Mouse (Mus musculus) embryonic facial prominence, embryonic 15.5 days (tissue): Measurements from ENCODE around the gene Apobec3. TPM values are rescaled to one million over a fixed set of nuclear protein-coding genes. Genes with fewer than 3 reads are reported as not detected.
"Not testable (repeated sequence)": the region's sequence is repeated elsewhere in the genome, so short reads cannot be mapped to it uniquely, and the experiment has no call there.

Experiments
- ATAC-seq: fragments of 200-750 bp; cut with Nextera tagmentation; 2 replicates; pipeline ENCODE4 v1.8.0; 2017; ENCODE audit warnings: low read depth, moderate TSS enrichment; ENCODE audit not compliant: insufficient number of reproducible peaks, low FRiP score, low TSS enrichment
- H3K27ac ChIP-seq: fragments of 300-500 bp; sonication (generic); replicated peaks from 2 replicates; pipeline ENCODE4 v1.5.1; 2015; ENCODE audit warnings: mild to moderate bottlenecking, inconsistent platforms
- H3K27me3 ChIP-seq: fragments of 300-500 bp; sonication (generic); 2 replicates; pipeline ENCODE4 v1.6.1; 2015; ENCODE audit warnings: inconsistent platforms
- H3K36me3 ChIP-seq: fragments of 300-500 bp; sonication (generic); 2 replicates; pipeline ENCODE4 v1.6.1; 2015; ENCODE audit warnings: mild to moderate bottlenecking, inconsistent platforms
- H3K4me1 ChIP-seq: fragments of 300-500 bp; sonication (generic); 2 replicates; pipeline ENCODE4 v1.6.1; 2015; ENCODE audit warnings: inconsistent platforms
- H3K4me2 ChIP-seq: fragments of 300-500 bp; sonication (generic); replicated peaks from 2 replicates; pipeline ENCODE4 v1.6.1; 2015; ENCODE audit warnings: mild to moderate bottlenecking, inconsistent platforms
- H3K4me3 ChIP-seq: fragments of 300-500 bp; sonication (generic); replicated peaks from 2 replicates; pipeline ENCODE4 v1.5.1; 2015; ENCODE audit warnings: mild to moderate bottlenecking, inconsistent platforms
- H3K9ac ChIP-seq: fragments of 300-500 bp; sonication (generic); 2 replicates; pipeline ENCODE4 v1.6.1; 2015; ENCODE audit warnings: inconsistent platforms
- H3K9me3 ChIP-seq: fragments of 300-500 bp; sonication (generic); replicated peaks from 2 replicates; pipeline ENCODE4 v1.6.1; 2016; ENCODE audit warnings: inconsistent platforms
- WGBS: fragments of 180-500 bp; shearing (Covaris S2); methylation state at CpG from one replicate; pipeline ENCODE4 v1.1.7; 2015; 5-methylcytosine and 5-hydroxymethylcytosine counted together
- polyA plus RNA-seq: library from polyadenylated mRNA; unstranded; fragments of >200 nt; fragmentation: Nextera tagmentation; extraction: Ambion mirVana; gene quantifications from 2 replicates; pipeline ENCODE4 v1.2.1, GENCODE M21; 2015

Gene Apobec3
- polyA plus RNA-seq, 1 experiment from 2014 or later = 19.2 TPM

DNA sequence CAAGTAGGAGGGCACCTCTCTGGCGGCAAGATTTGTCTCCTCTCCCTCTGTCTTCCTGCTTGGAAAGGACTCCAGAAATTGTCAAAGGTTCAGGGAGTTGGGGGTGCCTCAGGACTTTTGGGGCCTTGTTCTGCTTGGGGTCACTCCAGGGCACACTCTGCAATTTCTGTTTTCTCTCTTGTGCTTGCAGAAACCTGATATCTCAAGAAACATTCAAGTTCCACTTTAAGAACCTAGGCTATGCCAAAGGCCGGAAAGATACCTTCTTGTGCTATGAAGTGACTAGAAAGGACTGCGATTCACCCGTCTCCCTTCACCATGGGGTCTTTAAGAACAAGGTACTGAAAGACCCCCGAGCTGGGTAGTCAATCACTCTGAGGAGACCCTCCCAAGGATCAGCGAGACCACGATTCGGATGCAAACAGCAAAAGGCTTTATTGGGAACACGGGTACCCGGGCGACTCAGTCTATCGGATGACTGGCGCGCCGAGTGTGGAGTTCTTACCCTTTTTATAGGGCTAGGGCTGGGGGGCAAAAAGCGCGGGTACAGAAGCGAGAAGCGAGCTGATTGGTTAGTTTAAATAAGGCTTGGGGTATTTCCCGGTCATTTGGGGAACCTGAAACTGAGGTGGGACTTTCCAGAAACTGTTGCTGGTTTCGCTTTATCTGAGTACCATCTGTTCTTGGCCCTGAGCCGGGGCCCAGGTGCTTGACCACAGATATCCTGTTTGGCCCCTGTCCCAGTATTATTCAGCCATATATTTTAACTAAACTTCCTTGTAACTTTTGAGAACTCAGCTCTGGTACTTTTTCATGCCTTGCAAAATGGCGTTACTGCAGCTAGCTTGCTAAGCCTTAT, 4.0 kb downstream of the Apobec3 start:
- not testable (repeated sequence) for H3K9ac ChIP-seq, H3K27me3 ChIP-seq, H3K36me3 ChIP-seq, ATAC-seq, H3K4me2 ChIP-seq, H3K9me3 ChIP-seq, H3K4me3 ChIP-seq
- H3K27ac ChIP-seq = peak overlapping the region; percentile 51; the same call in 1 of the 2 replicates
- 73% methylated on average over 11 of the region's 23 CpGs for WGBS
- H3K4me1 ChIP-seq = peaks cover 11% of the 10 kb centered on the region

DNA sequence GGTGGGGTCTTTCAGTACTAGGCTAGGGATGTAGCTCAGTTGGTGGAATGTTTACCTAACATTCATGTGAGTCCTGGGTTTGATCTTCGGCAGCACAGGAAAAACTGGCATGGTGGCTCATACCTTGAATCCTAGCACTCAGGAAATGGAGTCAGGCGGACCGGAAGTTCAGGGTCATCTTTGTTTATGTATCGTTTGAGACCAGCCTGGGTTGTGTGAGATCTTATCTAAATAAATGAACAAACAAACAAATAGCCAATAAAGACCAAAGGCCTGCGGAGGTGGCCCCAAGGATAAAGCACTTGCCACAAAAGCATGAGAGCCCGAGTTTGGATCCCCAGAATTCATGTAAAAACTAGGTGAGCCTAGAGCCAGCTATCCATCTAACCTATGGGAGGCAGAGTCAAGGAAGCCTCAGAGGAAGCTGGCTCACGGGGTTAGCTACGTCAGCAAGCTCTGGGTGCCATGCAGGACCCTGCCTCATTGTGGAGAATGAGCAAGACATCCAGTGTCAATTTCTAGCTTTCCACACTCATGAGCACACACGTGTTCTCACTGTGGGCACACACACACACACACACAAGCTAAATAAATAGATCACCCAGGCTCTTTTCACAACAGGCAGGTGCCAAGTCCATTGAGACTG, 4.7 kb downstream of the Apobec3 start:
- 0 out of 2 replicates have a peak, but pooled peaks cover 8% of the 10 kb centered on the region for H3K27me3 ChIP-seq
- no peaks in the 10 kb centered on the region for H3K9me3 ChIP-seq
- H3K4me3 ChIP-seq = no peak overlapping the region
- 68% methylated on average over 9 of the region's 9 CpGs for WGBS
- H3K27ac ChIP-seq = 0 out of 2 replicates have a peak overlapping the region, but pooled peaks have one; percentile 2
- H3K36me3 ChIP-seq = peaks cover 3% of the 10 kb centered on the region; the same call in 1 of the 2 replicates
- ATAC-seq = no peak
- peaks cover 11% of the 10 kb centered on the region for H3K4me1 ChIP-seq
- H3K9ac ChIP-seq = no peak overlapping the region
- no peak overlapping the region for H3K4me2 ChIP-seq

DNA sequence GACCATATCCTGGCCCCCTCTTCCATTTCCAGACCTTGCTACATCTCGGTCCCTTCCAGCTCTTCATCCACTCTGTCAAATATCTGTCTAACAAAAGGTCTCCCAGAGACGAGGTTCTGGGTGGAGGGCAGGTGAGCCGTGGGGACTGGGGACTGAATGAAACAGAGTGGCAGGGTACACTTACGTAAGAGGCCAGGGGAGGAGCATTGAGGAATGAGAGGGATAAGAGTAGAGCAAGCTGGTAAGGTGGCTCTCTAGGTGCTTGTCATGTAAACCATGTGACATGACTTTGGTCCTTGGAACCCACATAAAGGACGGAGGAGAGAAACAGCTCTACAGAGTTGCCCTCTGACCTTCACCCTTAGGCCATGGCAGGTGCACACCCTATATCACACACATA, 7.5 kb downstream of the Apobec3 start:
- no peak for ATAC-seq
- Histone ChIP-seq H3K27me3 (no peaks in the 10 kb centered on the region), H3K9ac (no peak overlapping the region), H3K9me3 (no peaks in the 10 kb centered on the region), H3K4me1 (no peaks in the 10 kb centered on the region), H3K4me2 (no peak overlapping the region), H3K36me3 (peaks cover 3% of the 10 kb centered on the region; the same call in 1 of the 2 replicates), H3K27ac (no peak overlapping the region), H3K4me3 (no peak overlapping the region)
- WGBS = 78% methylated on average over 5 of the region's 5 CpGs

DNA sequence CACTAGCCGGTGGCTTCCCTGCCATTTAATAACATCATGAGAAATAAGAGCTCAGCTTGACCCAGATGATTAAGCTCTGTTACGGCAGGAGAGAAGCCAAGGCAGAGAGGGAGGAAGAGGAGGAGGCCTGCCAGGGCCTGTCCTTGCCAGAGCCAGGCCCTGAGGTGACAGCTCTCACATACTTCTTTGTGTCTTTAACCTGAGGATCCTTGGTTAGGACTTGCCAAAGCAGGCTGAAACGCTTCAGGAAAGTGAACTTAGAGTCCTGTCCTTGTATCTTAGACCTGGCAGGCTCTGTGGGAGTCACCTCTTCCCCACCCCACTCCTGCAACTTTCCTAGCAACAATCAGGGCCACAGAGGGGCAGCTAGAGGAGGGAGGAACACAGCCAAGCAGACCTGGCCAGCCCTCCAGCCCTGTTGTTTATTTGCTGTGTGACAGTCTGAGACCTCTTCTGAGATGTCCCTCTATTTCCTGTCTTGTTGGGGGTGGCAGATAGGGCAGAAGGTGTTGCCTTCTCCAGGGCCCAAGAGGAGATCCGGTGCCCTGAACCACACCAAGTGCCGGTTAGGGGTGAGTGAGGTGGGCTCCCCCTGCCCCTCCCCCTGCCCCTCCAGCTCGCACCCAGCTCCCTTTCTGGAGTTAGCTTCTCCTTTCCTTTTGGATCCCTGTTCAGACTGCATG, 8.5 kb downstream of the Apobec3 start:
- Histone ChIP-seq H3K27ac (peak overlapping the region; percentile 68), H3K36me3 (peaks cover 3% of the 10 kb centered on the region; the same call in 1 of the 2 replicates), H3K4me1 (no peaks in the 10 kb centered on the region), H3K9me3 (no peaks in the 10 kb centered on the region), H3K4me3 (no peak overlapping the region), H3K9ac (no peak overlapping the region), H3K4me2 (no peak overlapping the region), H3K27me3 (no peaks in the 10 kb centered on the region)
- 58% methylated on average over 6 of the region's 6 CpGs for WGBS
- 0 out of 2 replicates have a peak, but pooled peaks have one; percentile 51 for ATAC-seq

DNA sequence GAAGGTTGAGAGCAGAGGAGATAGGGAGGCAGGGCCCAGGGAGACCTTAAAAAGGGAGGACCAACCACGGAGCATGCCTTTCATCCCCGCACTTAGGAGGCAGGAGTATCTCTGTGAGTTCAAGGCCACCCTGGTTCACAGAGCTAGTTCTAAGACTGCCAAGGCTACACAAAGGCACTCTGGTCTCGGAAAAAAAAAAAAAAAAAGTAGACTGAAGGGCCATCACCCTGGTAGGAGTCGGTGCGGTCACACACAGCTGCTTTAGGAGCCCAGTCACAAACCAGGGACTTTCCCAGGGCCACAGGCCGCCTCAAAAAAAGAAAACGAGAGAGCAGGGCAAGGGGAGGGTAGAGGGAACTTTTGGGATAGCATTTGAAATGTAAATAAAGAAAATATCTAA, 9.3 kb downstream of the Apobec3 start:
- Histone ChIP-seq H3K4me1 (no peaks in the 10 kb centered on the region), H3K4me3 (no peak overlapping the region), H3K27me3 (no peaks in the 10 kb centered on the region), H3K27ac (peak overlapping the region; percentile 68; the same call in 1 of the 2 replicates), H3K4me2 (no peak overlapping the region), H3K9ac (no peak overlapping the region), H3K9me3 (no peaks in the 10 kb centered on the region), H3K36me3 (peaks cover 3% of the 10 kb centered on the region; the same call in 1 of the 2 replicates)
- no peak for ATAC-seq
- WGBS = 68% methylated on average over 7 of the region's 7 CpGs

DNA sequence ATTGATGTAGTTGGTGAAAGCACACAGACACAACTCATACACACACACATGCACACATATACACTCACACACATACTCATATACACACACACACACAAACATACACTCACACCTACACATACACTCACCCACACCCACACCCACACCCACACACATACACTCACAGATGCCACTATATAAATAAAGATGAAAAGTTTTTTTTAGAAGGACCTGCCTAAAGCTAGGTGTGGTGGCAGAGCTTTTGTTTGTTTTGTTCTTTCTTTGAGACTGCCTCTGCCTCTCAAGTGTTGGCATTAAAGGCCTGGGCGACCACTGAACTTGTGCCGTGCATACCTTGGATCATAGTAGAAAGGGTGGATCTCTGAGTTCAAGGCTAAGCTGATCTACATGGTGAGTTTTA, 9.9 kb downstream of the Apobec3 start:
- H3K27me3 ChIP-seq = no peaks in the 10 kb centered on the region
- 78% methylated on average over 2 of the region's 2 CpGs for WGBS
- H3K4me1 ChIP-seq = no peaks in the 10 kb centered on the region
- no peak overlapping the region for H3K4me2 ChIP-seq
- H3K36me3 ChIP-seq = peaks cover 2% of the 10 kb centered on the region; the same call in 1 of the 2 replicates
- no peak overlapping the region for H3K4me3 ChIP-seq
- no peak for ATAC-seq
- H3K27ac ChIP-seq = no peak overlapping the region
- H3K9ac ChIP-seq = no peak overlapping the region
- H3K9me3 ChIP-seq = no peaks in the 10 kb centered on the region

DNA sequence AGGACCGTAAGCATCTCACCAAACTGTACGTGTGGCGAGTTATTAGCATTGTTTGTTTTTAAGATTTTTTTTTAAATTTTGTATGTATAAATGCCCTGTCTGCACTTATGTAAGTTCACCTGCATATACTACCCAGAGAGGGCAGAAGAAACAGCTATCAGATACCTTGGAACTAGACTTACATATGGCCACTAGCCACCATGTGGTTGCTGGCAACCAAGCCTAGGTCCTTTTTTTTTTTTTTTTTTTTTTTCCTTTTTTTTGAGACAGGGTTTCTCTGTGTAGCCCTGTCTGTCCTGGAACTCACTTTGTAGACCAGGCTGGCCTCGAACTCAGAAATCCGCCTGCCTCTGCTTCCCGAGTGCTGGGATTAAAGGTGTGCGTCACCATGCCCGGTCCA, 11.6 kb downstream of the Apobec3 start:
- H3K4me3 ChIP-seq, H3K9me3 ChIP-seq, H3K4me1 ChIP-seq, ATAC-seq, H3K36me3 ChIP-seq, H3K9ac ChIP-seq, H3K27ac ChIP-seq, H3K27me3 ChIP-seq, H3K4me2 ChIP-seq: not testable (repeated sequence)
- WGBS = 93% methylated on average over 8 of the region's 8 CpGs

DNA sequence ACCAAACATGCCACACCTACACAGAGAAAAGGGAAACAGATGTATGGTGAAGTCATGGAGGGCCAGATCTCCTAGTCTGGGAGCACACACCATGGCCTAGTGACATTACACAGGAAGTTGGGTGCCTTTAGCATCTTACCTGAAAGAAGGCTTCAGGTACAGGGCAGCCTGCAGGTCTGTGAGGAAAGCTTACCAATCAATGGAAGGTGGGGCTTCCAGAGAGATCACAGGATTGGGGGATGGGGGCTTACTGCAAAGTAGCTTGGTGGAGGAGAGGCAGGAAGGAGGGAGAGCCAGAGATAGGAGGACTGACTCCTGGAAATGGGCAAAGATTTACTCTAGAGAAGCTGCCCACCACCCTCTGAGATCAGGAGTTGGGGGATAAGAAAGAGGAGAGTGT, 12.5 kb downstream of the Apobec3 start:
- no peak overlapping the region for H3K9ac ChIP-seq
- no peaks in the 10 kb centered on the region for H3K9me3 ChIP-seq
- no peak overlapping the region; the same call in 1 of the 2 replicates for H3K27ac ChIP-seq
- H3K36me3 ChIP-seq = no peaks in the 10 kb centered on the region
- no peak overlapping the region for H3K4me3 ChIP-seq
- no peak overlapping the region for H3K4me2 ChIP-seq
- ATAC-seq = no peak
- no peaks in the 10 kb centered on the region for H3K4me1 ChIP-seq
- H3K27me3 ChIP-seq = no peaks in the 10 kb centered on the region

DNA sequence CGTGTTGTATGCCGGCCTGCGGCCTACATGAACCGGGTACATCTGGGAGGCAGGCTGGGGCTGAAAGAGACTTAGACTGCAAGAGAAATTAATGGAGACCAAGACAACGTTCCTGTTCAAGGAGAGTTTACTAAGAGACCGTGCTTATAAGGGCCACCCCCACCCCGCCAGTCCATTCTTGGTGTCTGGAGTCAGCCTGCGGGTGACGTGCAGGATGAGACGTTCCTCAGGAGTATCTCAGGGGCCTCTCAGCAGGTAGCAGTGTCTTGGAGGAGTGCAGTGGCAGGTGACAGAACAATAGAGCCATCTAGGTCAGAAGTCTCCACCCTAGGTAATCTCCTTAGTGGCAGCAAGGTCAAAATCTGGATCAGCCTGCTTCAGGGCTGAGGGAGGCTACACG, 13.2 kb downstream of the Apobec3 start:
- not testable (repeated sequence) for H3K27ac ChIP-seq, H3K9ac ChIP-seq, H3K9me3 ChIP-seq, H3K4me1 ChIP-seq, H3K4me2 ChIP-seq, H3K27me3 ChIP-seq, H3K36me3 ChIP-seq, H3K4me3 ChIP-seq, ATAC-seq
- WGBS = 78% methylated on average over 11 of the region's 11 CpGs

DNA sequence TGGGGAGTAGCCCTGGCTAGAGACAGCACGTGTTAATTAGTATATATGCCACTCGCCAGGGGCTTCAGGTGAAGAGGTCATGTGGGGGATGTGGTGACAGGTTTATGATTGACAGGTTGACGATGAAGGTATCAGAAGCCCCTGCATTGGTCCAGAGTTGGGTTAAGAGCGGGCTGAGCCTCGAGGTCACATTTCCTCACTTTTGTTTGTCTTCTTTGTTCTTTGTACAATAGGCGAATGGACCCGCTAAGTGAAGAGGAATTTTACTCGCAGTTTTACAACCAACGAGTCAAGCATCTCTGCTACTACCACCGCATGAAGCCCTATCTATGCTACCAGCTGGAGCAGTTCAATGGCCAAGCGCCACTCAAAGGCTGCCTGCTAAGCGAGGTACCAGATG, 13.8 kb downstream of the Apobec3 start:
- Histone ChIP-seq H3K9me3 (no peaks in the 10 kb centered on the region), H3K27ac (no peak overlapping the region), H3K4me3 (no peak overlapping the region), H3K27me3 (no peaks in the 10 kb centered on the region), H3K9ac (no peak overlapping the region), H3K4me1 (no peaks in the 10 kb centered on the region), H3K36me3 (no peaks in the 10 kb centered on the region), H3K4me2 (no peak overlapping the region)
- 81% methylated on average over 12 of the region's 12 CpGs for WGBS
- no peak for ATAC-seq

DNA sequence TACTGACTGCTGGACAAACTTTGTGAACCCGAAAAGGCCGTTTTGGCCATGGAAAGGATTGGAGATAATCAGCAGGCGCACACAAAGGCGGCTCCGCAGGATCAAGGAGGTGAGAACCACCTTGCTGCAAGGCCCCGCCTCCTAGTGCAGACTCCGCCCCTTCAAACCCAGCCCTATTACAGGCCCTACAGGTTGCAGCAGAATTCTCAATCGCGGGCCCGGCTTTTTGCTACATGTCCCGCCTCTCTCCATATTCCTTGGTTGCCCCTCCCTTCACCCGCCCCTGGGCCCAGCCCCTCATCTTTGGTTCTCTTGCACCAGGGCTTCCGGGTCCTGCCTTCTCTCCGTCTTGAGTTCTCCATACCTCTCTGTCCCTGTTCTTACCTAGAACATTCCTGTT, 15.4 kb downstream of the Apobec3 start:
- no peaks in the 10 kb centered on the region for H3K36me3 ChIP-seq
- 37% methylated on average over 14 of the region's 14 CpGs for WGBS
- no peaks in the 10 kb centered on the region for H3K27me3 ChIP-seq
- H3K4me3 ChIP-seq = no peak overlapping the region
- no peak overlapping the region for H3K9ac ChIP-seq
- no peaks in the 10 kb centered on the region for H3K9me3 ChIP-seq
- no peak for ATAC-seq
- H3K27ac ChIP-seq = no peak overlapping the region
- H3K4me2 ChIP-seq = no peak overlapping the region
- no peaks in the 10 kb centered on the region for H3K4me1 ChIP-seq
